Mouse (Mus musculus): ENCODE results near the gene Olfr1339. TPM values are rescaled to one million over a fixed set of nuclear protein-coding genes. Genes with fewer than 3 reads are reported as not detected.

Olfr1339 gene
- polyA plus RNA-seq, 1 experiment from 2014 or later, result not detected

DNA sequence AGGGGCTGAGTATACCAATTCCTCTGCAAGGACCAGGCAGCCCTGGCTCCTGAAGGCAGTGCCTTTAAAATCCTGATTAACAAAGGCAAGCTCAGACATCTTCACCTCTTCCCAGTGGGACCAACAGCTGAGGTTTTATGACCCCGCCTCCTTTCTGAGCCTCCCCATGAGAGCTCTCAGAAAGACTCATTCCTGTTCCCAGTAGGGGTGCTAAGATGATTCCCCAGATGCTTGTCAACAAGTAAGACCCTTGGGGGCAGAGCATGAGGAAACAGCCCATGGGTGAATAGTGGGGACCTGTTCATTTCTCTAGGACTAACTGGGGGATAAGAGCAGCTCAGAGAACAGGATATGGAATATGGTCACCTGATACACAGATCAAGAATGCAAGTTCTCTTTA, 26.7 kb downstream of the Olfr1339 start, which contains the start of gene Olfr1338:
Gene Olfr1338 (minus strand): TSS at position 101 of the 400 bp plus-strand sequence.
- Histone ChIP-seq H3K9ac (ENCODE audit: low read length) (no peak within 1 kb of the TSS), H3K9me3 (ENCODE audit: control insufficient read depth, low read length) (no peaks in the 10 kb centered on the region), H3K4me2 (replicated peaks; ENCODE audit: low read depth) (no peak within 1 kb of the TSS), H3K4me3 (ENCODE audit: low read depth, low read length) (no peak within 1 kb of the TSS), H3K27ac (replicated peaks) (no peak within 1 kb of the TSS), H3K36me3 (ENCODE audit: control insufficient read depth, insufficient read depth, low read length) (no peaks in the 10 kb centered on the region), H3K27me3 (ENCODE audit: control insufficient read depth, insufficient read depth, low read length) (no peaks in the 10 kb centered on the region), H3K4me1 (replicated peaks; ENCODE audit: control insufficient read depth, insufficient read depth) (no peaks in the 10 kb centered on the region)
- WGBS, result 84% methylated on average over 1 of the region's 1 CpGs
- no peak for ATAC-seq (ENCODE audit: low FRiP score, low TSS enrichment)
- no peak for DNase-seq (ENCODE audit: low spot score)
- TF ChIP-seq CTCF (IDR thresholded peaks at IDR 0.05; ENCODE audit: low read depth) (no peak), EP300 (optimal IDR thresholded peaks at IDR 0.05) (no peak)

- ATAC-seq (ENCODE audit: low FRiP score, low TSS enrichment), result no peak
- Histone ChIP-seq H3K4me1 (replicated peaks; ENCODE audit: control insufficient read depth, insufficient read depth) (no peaks in the 10 kb centered on the region), H3K4me2 (replicated peaks; ENCODE audit: low read depth) (no peak within 1 kb of the TSS), H3K4me3 (ENCODE audit: low read depth, low read length) (no peak within 1 kb of the TSS), H3K27me3 (ENCODE audit: control insufficient read depth, insufficient read depth, low read length) (no peaks in the 10 kb centered on the region), H3K9ac (ENCODE audit: low read length) (no peak within 1 kb of the TSS), H3K36me3 (ENCODE audit: control insufficient read depth, insufficient read depth, low read length) (no peaks in the 10 kb centered on the region), H3K9me3 (ENCODE audit: control insufficient read depth, low read length) (no peaks in the 10 kb centered on the region), H3K27ac (replicated peaks) (no peak within 1 kb of the TSS)
- TF ChIP-seq EP300 (optimal IDR thresholded peaks at IDR 0.05), result no peak
- no peak for TF ChIP-seq CTCF (IDR thresholded peaks at IDR 0.05; ENCODE audit: low read depth)
- 86% methylated on average over 2 of the region's 2 CpGs for WGBS
- no peak for DNase-seq (ENCODE audit: low spot score)
Observed at GRCm38 (mm10) chr4:118782486-118782885, 50.5 kb downstream of the Olfr1339 start, which contains the start of gene Olfr1337. Gene Olfr1337 (minus strand): TSS chr4:118782586.

Other genes with a start within 250 kb of the Olfr1339 start
- gene Tie1, start 242.1 kb upstream of the Olfr1339 start, polyA plus RNA-seq (2015; fragmentation: Nextera tagmentation; extraction: Ambion mirVana), result 9.2 and 9.3 TPM in 2 replicates
- 56.8 and 57.6 TPM in 2 replicates for gene 2610528J11Rik, start 205.2 kb upstream of the Olfr1339 start, polyA plus RNA-seq (2015; fragmentation: Nextera tagmentation; extraction: Ambion mirVana)
- 41.3 and 42.7 TPM in 2 replicates for gene Tmem125, start 188.1 kb upstream of the Olfr1339 start, polyA plus RNA-seq (2015; fragmentation: Nextera tagmentation; extraction: Ambion mirVana)
- gene Cfap57, start 111.4 kb upstream of the Olfr1339 start, polyA plus RNA-seq (2015; fragmentation: Nextera tagmentation; extraction: Ambion mirVana), result 1.2 and 1.3 TPM in 2 replicates
- 90.4 and 94.5 TPM in 2 replicates for gene Ebna1bp2, start 111.4 kb upstream of the Olfr1339 start, polyA plus RNA-seq (2015; fragmentation: Nextera tagmentation; extraction: Ambion mirVana)
- not detected in 2 replicates for gene Olfr62, start 73.2 kb upstream of the Olfr1339 start, polyA plus RNA-seq (2015; fragmentation: Nextera tagmentation; extraction: Ambion mirVana)
- gene Olfr1342, start 39.4 kb upstream of the Olfr1339 start, polyA plus RNA-seq (2015; fragmentation: Nextera tagmentation; extraction: Ambion mirVana), result not detected in 2 replicates
- gene Olfr1341, start 28.7 kb upstream of the Olfr1339 start, polyA plus RNA-seq (2015; fragmentation: Nextera tagmentation; extraction: Ambion mirVana), result not detected in 2 replicates
- gene Olfr1340, start 12.0 kb upstream of the Olfr1339 start, polyA plus RNA-seq (2015; fragmentation: Nextera tagmentation; extraction: Ambion mirVana), result not detected in 2 replicates
- gene Olfr1338, start 26.6 kb downstream of the Olfr1339 start, polyA plus RNA-seq (2015; fragmentation: Nextera tagmentation; extraction: Ambion mirVana), result not detected in 2 replicates
- gene Olfr1337, start 50.4 kb downstream of the Olfr1339 start, polyA plus RNA-seq (2015; fragmentation: Nextera tagmentation; extraction: Ambion mirVana), result not detected in 2 replicates
- not detected in 2 replicates for gene Olfr1335, start 77.8 kb downstream of the Olfr1339 start, polyA plus RNA-seq (2015; fragmentation: Nextera tagmentation; extraction: Ambion mirVana)
- not detected in 2 replicates for gene Olfr1333, start 104.1 kb downstream of the Olfr1339 start, polyA plus RNA-seq (2015; fragmentation: Nextera tagmentation; extraction: Ambion mirVana)
- gene Olfr1331, start 132.5 kb downstream of the Olfr1339 start, polyA plus RNA-seq (2015; fragmentation: Nextera tagmentation; extraction: Ambion mirVana), result not detected in 2 replicates
- gene Olfr1330, start 156.4 kb downstream of the Olfr1339 start, polyA plus RNA-seq (2015; fragmentation: Nextera tagmentation; extraction: Ambion mirVana), result 0.02 TPM in 1 of 2 replicates, not detected in the other
- not detected in 2 replicates for gene Olfr1329, start 185.3 kb downstream of the Olfr1339 start, polyA plus RNA-seq (2015; fragmentation: Nextera tagmentation; extraction: Ambion mirVana)
- not detected in 2 replicates for gene Olfr1328, start 206.4 kb downstream of the Olfr1339 start, polyA plus RNA-seq (2015; fragmentation: Nextera tagmentation; extraction: Ambion mirVana)
- gene Lao1, start 229.4 kb downstream of the Olfr1339 start, polyA plus RNA-seq (2015; fragmentation: Nextera tagmentation; extraction: Ambion mirVana), result 0.08 and 0.27 TPM in 2 replicates